Mouse (Mus musculus) hindbrain, postnatal 0 days (tissue): ENCODE results near the gene Ctnnbl1. TPM values are rescaled to one million over a fixed set of nuclear protein-coding genes. Genes with fewer than 3 reads are reported as not detected.

Experiments
- ATAC-seq: fragments of 200-750 bp; cut with Nextera tagmentation; 2 replicates; pipeline ENCODE4 v1.8.0; 2017; ENCODE audit warnings: mild to moderate bottlenecking, moderate TSS enrichment, moderate library complexity
- DNase-seq: peaks from one replicate; pipeline ENCODE4 v3.0.0-alpha.2; 2015; ENCODE audit warnings: low spot score
- H3K27ac ChIP-seq: fragments of 300-500 bp; sonication (generic); 2 replicates; pipeline ENCODE4 v1.5.1; 2014; ENCODE audit warnings: mild to moderate bottlenecking
- H3K27me3 ChIP-seq: fragments of 300-500 bp; sonication (generic); 2 replicates; pipeline ENCODE4 v1.6.1; 2014; ENCODE audit warnings: low read length, mixed read lengths; ENCODE audit not compliant: insufficient read depth
- H3K36me3 ChIP-seq: fragments of 300-500 bp; sonication (generic); 2 replicates; pipeline ENCODE4 v1.6.1; 2014; ENCODE audit warnings: low read length, mixed read lengths; ENCODE audit not compliant: insufficient read depth
- H3K4me1 ChIP-seq: fragments of 300-500 bp; sonication (generic); 2 replicates; pipeline ENCODE4 v1.6.1; 2014; ENCODE audit warnings: antibody characterized with exemption, low read length, mixed read lengths; ENCODE audit not compliant: insufficient read depth
- H3K4me2 ChIP-seq: fragments of 300-500 bp; sonication (generic); 2 replicates; pipeline ENCODE4 v1.6.1; 2014; ENCODE audit warnings: low read depth, mild to moderate bottlenecking, low read length, moderate library complexity, mixed read lengths
- H3K4me3 ChIP-seq: fragments of 300-500 bp; sonication (generic); 2 replicates; pipeline ENCODE4 v1.5.1; 2014; ENCODE audit warnings: low read length
- H3K9ac ChIP-seq: fragments of 300-500 bp; sonication (generic); replicated peaks from 2 replicates; pipeline ENCODE4 v1.6.1; 2014; ENCODE audit warnings: mild to moderate bottlenecking, low read length, moderate library complexity, mixed read lengths
- H3K9me3 ChIP-seq: fragments of 300-500 bp; sonication (generic); 2 replicates; pipeline ENCODE4 v1.6.1; 2016; ENCODE audit warnings: low read length, mixed read lengths
- CTCF ChIP-seq: IDR thresholded peaks from 2 replicates; pipeline ENCODE4 v1.5.1; 2016; ENCODE audit warnings: antibody characterized with exemption, control low read depth, low read depth
- WGBS: fragments of 180-500 bp; shearing (Covaris S2); extraction: QIAGEN DNeasy Blood & Tissue Kit; methylation state at CpG from one replicate; pipeline ENCODE4 v1.1.7; 2014; 5-methylcytosine and 5-hydroxymethylcytosine counted together
- polyA plus RNA-seq: library from polyadenylated mRNA; unstranded; fragments of >200 nt; fragmentation: Nextera tagmentation; extraction: Ambion mirVana; gene quantifications from 2 replicates; pipeline ENCODE4 v1.2.1, GENCODE M21; 2015
- total RNA-seq: library from RNA; depleted of rRNA; stranded (reverse); fragments of >200 nt; gene quantifications from 2 replicates; pipeline ENCODE4 v1.2.3, GENCODE M21; 2014

The Ctnnbl1 gene
- total and polyA plus RNA-seq, 2 experiments from 2014 or later: 30.3 to 45.4 TPM

DNA sequence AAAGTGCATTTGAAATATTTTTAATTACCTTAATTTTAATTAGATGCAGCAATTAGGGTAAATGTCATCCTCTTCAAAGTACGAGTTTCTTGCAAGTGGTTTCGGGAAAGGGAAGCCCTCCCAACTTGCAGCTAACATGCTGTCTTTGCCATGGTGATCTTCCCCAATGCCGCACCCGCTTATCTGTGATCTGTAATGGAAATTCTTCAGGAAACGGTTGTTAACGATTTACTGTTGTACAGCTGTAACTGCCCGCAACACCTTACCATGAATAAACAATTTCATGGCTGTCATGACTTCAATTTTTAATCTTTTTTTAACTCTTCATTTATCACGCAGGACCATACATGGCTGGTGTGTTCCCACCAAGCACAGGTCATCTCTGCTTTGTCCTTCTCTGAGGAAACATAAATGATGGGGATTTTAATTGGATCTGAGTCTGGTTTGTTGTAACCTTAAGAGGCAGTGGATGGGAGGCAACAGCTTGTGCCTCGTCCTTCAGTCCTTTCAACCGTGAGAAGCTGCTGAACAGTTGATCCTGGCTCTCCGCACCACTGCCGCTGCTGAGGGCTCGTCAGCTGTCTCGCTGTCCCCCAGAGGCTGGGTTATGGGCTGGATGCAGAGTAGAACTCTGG lies 54.4 kb downstream of the Ctnnbl1 start:
- no peaks in the 10 kb centered on the region for H3K27me3 ChIP-seq
- peaks cover 15% of the 10 kb centered on the region for H3K4me1 ChIP-seq
- WGBS: 35% methylated on average over 14 of the region's 14 CpGs
- ATAC-seq (peak; percentile 52; the same call in 1 of the 2 replicates), DNase-seq (peak; percentile 53)
- TF ChIP-seq CTCF: no peak
- H3K4me2 ChIP-seq: no peak overlapping the region
- no peaks in the 10 kb centered on the region for H3K9me3 ChIP-seq
- H3K27ac ChIP-seq: peak overlapping the region; percentile 45; the same call in 1 of the 2 replicates
- no peaks in the 10 kb centered on the region for H3K36me3 ChIP-seq
- no peak overlapping the region for H3K4me3 ChIP-seq
- H3K9ac ChIP-seq: no peak overlapping the region

DNA sequence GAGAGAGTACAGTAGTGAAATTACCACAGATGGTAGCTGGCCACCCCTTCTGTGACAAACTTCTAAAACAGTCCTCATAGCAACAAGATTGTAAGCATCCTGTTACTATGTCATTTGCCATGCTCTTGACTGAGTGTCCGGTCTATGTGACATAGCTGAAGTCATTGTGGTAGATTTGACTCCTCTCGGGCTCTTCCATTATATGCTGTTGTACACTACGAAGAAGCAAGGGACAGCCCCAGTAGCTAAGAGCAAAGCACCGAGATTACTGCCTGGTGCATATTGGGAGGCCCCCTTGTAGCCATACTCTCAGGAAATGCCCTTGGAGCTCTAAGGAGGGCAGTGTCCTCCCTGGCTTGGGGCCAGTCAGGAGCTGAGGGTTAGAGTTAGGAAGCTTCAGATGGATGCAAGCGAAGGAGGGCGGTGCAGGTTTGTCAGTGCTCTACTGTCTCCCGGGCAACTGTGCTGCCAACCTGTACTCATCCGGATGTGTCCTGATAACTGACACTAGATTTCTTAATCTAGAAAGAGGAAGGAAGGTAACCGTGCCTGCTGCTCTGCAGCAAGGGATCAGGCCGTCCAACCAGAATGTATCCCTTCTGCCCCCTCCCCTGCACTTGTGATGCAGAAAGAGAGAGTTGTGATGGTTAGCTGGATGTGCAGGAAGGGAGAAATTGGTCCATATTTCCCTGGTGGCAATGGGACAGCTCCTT lies 55.8 kb downstream of the Ctnnbl1 start:
- no peak overlapping the region for H3K9ac ChIP-seq
- 74% methylated on average over 10 of the region's 10 CpGs for WGBS
- H3K27ac ChIP-seq: no peak overlapping the region; the same call in 1 of the 2 replicates

GRCm38 (mm10) chr2:157793851-157794332 lies 56.7 kb downstream of the Ctnnbl1 start:
- Histone ChIP-seq H3K4me3 (no peak overlapping the region), H3K27ac (no peak overlapping the region)
- TF ChIP-seq CTCF: no peak

More for the DNA sequence above, 55.8 kb downstream of the Ctnnbl1 start:
- Histone ChIP-seq H3K27me3 (no peaks in the 10 kb centered on the region), H3K36me3 (no peaks in the 10 kb centered on the region), H3K9me3 (no peaks in the 10 kb centered on the region), H3K4me1 (peaks cover 15% of the 10 kb centered on the region), H3K4me2 (no peak overlapping the region), H3K4me3 (no peak overlapping the region)
- DNase-seq (no peak), ATAC-seq (no peak)
- no peak for TF ChIP-seq CTCF

DNA sequence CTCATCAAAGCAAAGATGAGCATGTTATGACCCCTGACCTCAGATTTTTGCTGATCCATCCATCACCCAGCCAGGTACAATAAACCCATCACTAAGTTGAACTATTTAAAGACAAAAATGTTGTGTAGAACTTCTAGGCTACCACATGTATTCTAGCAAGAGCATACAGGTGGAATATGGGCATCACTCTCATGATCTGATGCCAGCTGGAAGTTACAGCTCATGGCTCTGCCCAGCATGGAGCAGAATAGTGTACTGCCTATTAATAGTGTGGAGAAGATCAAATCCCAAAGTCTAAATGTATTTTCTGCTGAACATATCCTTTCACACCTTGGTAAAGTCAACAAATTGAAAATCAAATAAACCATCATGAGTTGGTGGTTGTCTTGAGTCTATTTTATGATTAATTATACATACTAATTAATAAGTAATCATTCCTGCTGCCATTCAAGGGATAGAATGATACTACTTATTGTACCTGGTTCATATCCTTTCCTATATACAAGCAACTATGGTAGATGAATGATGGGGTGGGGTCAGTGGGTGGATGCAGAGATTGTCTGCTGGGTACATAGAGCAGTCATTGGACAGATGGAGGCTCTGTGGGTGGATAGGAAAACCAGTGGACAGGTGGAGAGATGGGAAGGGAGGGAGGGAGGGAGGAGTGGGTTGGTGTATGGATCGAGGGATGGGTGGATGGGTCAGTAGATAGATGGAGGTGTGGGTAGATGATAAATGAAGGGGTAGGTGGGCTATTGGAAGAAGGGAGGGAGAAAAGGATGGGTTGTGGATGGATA lies 58.6 kb downstream of the Ctnnbl1 start:
- Histone ChIP-seq H3K9me3 (no peaks in the 10 kb centered on the region), H3K9ac (no peak overlapping the region), H3K4me2 (no peak overlapping the region), H3K4me1 (peaks cover 21% of the 10 kb centered on the region), H3K4me3 (no peak overlapping the region), H3K36me3 (no peaks in the 10 kb centered on the region), H3K27ac (no peak overlapping the region), H3K27me3 (no peaks in the 10 kb centered on the region)
- no peak for TF ChIP-seq CTCF
- no peak for ATAC-seq
- no peak for DNase-seq
- 94% methylated on average over 1 of the region's 1 CpGs for WGBS

More at GRCm38 (mm10) chr2:157793851-157794332, 56.7 kb downstream of the Ctnnbl1 start:
- 70% methylated on average over 8 of the region's 8 CpGs for WGBS
- Histone ChIP-seq H3K36me3 (no peaks in the 10 kb centered on the region), H3K9ac (no peak overlapping the region), H3K4me2 (no peak overlapping the region), H3K4me1 (peaks cover 15% of the 10 kb centered on the region; the same call in 1 of the 2 replicates), H3K9me3 (no peaks in the 10 kb centered on the region), H3K27me3 (no peaks in the 10 kb centered on the region)
- DNase-seq (no peak), ATAC-seq (no peak)

DNA sequence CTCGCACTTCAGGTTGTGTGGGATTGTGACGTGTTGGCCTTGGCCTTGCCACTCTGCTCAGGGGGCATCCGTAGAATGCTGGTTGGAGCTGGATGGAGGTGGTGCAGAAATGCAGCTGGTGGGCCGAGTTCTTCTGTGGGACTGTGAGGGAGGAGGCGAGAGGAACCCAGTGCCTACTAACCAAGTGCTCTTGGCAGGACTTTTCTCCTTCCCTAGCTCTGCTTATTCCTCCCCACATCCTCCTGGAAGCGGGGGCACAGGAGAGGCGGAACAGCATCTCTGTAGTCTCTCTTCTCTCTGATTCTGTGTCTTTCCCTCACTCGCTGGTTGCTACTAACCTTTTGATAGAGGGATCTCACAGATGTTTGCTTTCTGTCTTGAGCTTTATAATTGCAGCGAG lies 62.3 kb downstream of the Ctnnbl1 start:
- 90% methylated on average over 9 of the region's 9 CpGs for WGBS

GRCm38 (mm10) chr2:157800288-157800687 lies 63.1 kb downstream of the Ctnnbl1 start:
- WGBS: 63% methylated on average over 2 of the region's 2 CpGs
- TF ChIP-seq CTCF: no peak
- no peak overlapping the region for H3K4me3 ChIP-seq
- no peaks in the 10 kb centered on the region for H3K27me3 ChIP-seq
- no peak for DNase-seq
- peak overlapping the region; percentile 78 for H3K27ac ChIP-seq
- H3K4me1 ChIP-seq: peaks cover 30% of the 10 kb centered on the region
- H3K9ac ChIP-seq: no peak overlapping the region
- H3K9me3 ChIP-seq: no peaks in the 10 kb centered on the region
- H3K4me2 ChIP-seq: no peak overlapping the region
- H3K36me3 ChIP-seq: no peaks in the 10 kb centered on the region
- ATAC-seq: no peak

More for the DNA sequence above, 62.3 kb downstream of the Ctnnbl1 start:
- Histone ChIP-seq H3K36me3 (no peaks in the 10 kb centered on the region), H3K4me2 (no peak overlapping the region), H3K9ac (no peak overlapping the region), H3K9me3 (no peaks in the 10 kb centered on the region), H3K4me3 (no peak overlapping the region), H3K27ac (no peak overlapping the region), H3K27me3 (no peaks in the 10 kb centered on the region), H3K4me1 (peaks cover 30% of the 10 kb centered on the region)
- DNase-seq: no peak
- ATAC-seq: no peak
- TF ChIP-seq CTCF: no peak
